9 mouse cellular contexts compared by ENCODE assay signal in the genomic region with DNA sequence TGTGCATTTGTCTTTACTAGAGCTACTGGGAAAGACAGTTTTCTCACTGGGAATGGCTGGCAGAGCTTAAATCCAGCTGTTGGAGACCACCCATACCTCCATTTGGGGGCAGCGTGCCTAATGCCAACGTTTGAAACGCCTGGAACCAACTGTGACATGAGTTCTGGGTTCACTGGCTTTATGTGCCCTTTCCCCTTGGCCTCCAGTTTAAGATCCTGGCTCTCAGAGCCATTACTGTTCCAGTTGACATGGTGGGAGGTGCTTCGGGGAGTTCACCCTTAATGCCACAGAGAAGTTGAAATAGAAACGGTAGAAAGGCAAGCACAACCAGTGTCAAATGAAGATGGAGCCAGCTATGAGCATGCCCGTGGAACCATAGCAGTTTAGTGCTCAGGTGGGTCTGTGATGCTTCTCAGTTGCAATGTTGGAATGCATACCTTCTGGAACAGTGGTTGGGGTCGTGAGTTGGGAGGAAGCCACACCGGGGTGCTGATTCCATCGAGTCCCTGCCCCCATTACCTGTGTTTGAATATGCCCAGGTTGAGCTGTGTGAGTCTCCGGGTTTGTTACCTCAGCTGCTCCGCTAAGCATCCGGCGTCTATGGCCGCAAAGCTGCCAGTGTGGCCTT. TPM values are rescaled to one million over a fixed set of nuclear protein-coding genes. Genes with fewer than 3 reads are reported as not detected.
DNase-seq lines count a peak whose midpoint lies in the region; ATAC-seq and TF ChIP-seq lines count a peak whose summit lies in the region.
"Had no signal": no experiment of that assay in that cellular context is flagged by ENCODE, and none has a peak within 500 bp of the region (broad histone marks: within the 10 kb centered on the region; RNA-seq: fewer than 3 reads in every experiment).

No protein-coding gene starts in this region.

- TF ChIP-seq CTCF in left cerebral cortex, adult 2 months (IDR thresholded peaks at IDR 0.05), result no peak

- no peak for ATAC-seq in embryonic facial prominence, embryonic 12.5 days (ENCODE audit: insufficient number of reproducible peaks, insufficient read depth, low FRiP score, low TSS enrichment)
- ATAC-seq in hindbrain, embryonic 16.5 days, result 0 out of 2 replicates have a peak, but pooled peaks have one; percentile 0
- ATAC-seq in megakaryocyte-erythroid progenitor cell, adult 5-6 weeks (replicated peaks; ENCODE audit: low FRiP score, low TSS enrichment, poor library complexity, severe bottlenecking), result no peak

- no peak overlapping the region for H3ac ChIP-seq in myocyte (ENCODE audit: control insufficient read depth, insufficient read length)

- peak overlapping the region; percentile 89 for H3K4me2 ChIP-seq in embryonic facial prominence, embryonic 12.5 days (replicated peaks)
- peak overlapping the region; percentile 94 for H3K4me2 ChIP-seq in hindbrain, embryonic 16.5 days (ENCODE audit: low read length)
- H3K4me2 ChIP-seq in myocyte (ENCODE audit: low read depth), result peak overlapping the region; percentile 71

- no peak for TF ChIP-seq POLR2A in myocyte (IDR thresholded peaks at IDR 0.05; ENCODE audit: insufficient read length, low read depth)

- intact Hi-C loops in left cerebral cortex, adult 2 months (cut with DNase I), result loop anchor here (2.0 kb wide), 1 partner anchor 19 kb away; a partner anchor contains a TSS
- intact Hi-C loops in left cerebral cortex, postnatal 10 days (cut with DNase I), result no loop called here

- peaks cover 30% of the 10 kb centered on the region for H3K4me1 ChIP-seq in embryonic facial prominence, embryonic 12.5 days
- H3K4me1 ChIP-seq in hindbrain, embryonic 16.5 days (ENCODE audit: control insufficient read depth, insufficient read depth, low read depth, low read length), result peaks cover 46% of the 10 kb centered on the region

- H3K36me3 ChIP-seq in embryonic facial prominence, embryonic 12.5 days, result peaks cover 39% of the 10 kb centered on the region
- H3K36me3 ChIP-seq in hindbrain, embryonic 16.5 days (ENCODE audit: control insufficient read depth, insufficient read depth, low read length), result peaks cover 2% of the 10 kb centered on the region
- no peaks in the 10 kb centered on the region for H3K36me3 ChIP-seq in myocyte (ENCODE audit: control insufficient read depth, insufficient read depth)

- H3K9ac ChIP-seq in embryonic facial prominence, embryonic 12.5 days, result peak overlapping the region; percentile 84
- peak overlapping the region; percentile 78 for H3K9ac ChIP-seq in hindbrain, embryonic 16.5 days (ENCODE audit: low read depth, low read length)

- 11% methylated on average over 14 of the region's 14 CpGs for WGBS in embryonic facial prominence, embryonic 12.5 days
- 4% methylated on average over 14 of the region's 14 CpGs for WGBS in hindbrain, embryonic 16.5 days

- H3K4me3 ChIP-seq in left cerebral cortex, adult 2 months, result peak overlapping the region; percentile 94
- H3K4me3 ChIP-seq in embryonic facial prominence, embryonic 12.5 days, result peak overlapping the region; percentile 68
- H3K4me3 ChIP-seq in hindbrain, embryonic 16.5 days (ENCODE audit: low read length), result peak overlapping the region; percentile 66
- peak overlapping the region; percentile 14 for H3K4me3 ChIP-seq in myocyte

- H3K79me2 ChIP-seq in myocyte (ENCODE audit: control insufficient read depth, insufficient read depth), result no peaks in the 10 kb centered on the region

- no peak for DNase-seq in left cerebral cortex, adult 2 months (ENCODE audit: extremely low spot score in 1 of 2, low spot score in 2 of 2)
- DNase-seq in left cerebral cortex, postnatal 10 days (ENCODE audit: extremely low spot score in 1 of 2, low spot score in 2 of 2), result no peak
- no peak for DNase-seq in frontal cortex, postnatal 14 days (ENCODE audit: low spot score in 2 of 2)
- no peak for DNase-seq in B cell, adult 2 months

- H3K27me3 ChIP-seq in embryonic facial prominence, embryonic 12.5 days, result no peaks in the 10 kb centered on the region
- H3K27me3 ChIP-seq in hindbrain, embryonic 16.5 days (replicated peaks; ENCODE audit: control insufficient read depth, insufficient read depth, low read length), result no peaks in the 10 kb centered on the region
- no peaks in the 10 kb centered on the region for H3K27me3 ChIP-seq in myocyte (ENCODE audit: control insufficient read depth, insufficient read depth, insufficient read length)

- no peaks in the 10 kb centered on the region for H3K9me3 ChIP-seq in embryonic facial prominence, embryonic 12.5 days
- H3K9me3 ChIP-seq in hindbrain, embryonic 16.5 days (ENCODE audit: control insufficient read depth, low read length), result no peaks in the 10 kb centered on the region

- peak overlapping the region; percentile 99 for H3K27ac ChIP-seq in left cerebral cortex, adult 2 months
- H3K27ac ChIP-seq in embryonic facial prominence, embryonic 12.5 days, result peak overlapping the region; percentile 92
- H3K27ac ChIP-seq in hindbrain, embryonic 16.5 days (ENCODE audit: low read depth, low read length), result peak overlapping the region; percentile 92

TF ChIP-seq in myocyte, 11 proteins besides CTCF, POLR2A, EP300 and RAD21:
- TF ChIP-seq REST (IDR thresholded peaks at IDR 0.05; ENCODE audit: insufficient read depth, insufficient read length) (no peak), POLR2AphosphoS2 (IDR thresholded peaks at IDR 0.05; ENCODE audit: insufficient read length, low read depth) (peak; percentile 12)

RNA-seq across cellular contexts. Expression of a gene that starts 0.6 kb away (rescaled TPM):
- total RNA-seq in left cerebral cortex, adult 2 months (2021), result 10 to 100 TPM; 77.6 to 80.2 TPM
- total RNA-seq in left cerebral cortex, postnatal 10 days (2021), result 100 to 1,000 TPM in 1 of 2 experiments, 10 to 100 TPM in 1; 91.9 to 103 TPM
- polyA plus RNA-seq in embryonic facial prominence, embryonic 12.5 days (2016; fragmentation: Nextera tagmentation; extraction: Ambion mirVana), result 1.1 and 1.3 TPM in 2 replicates
- polyA plus RNA-seq in hindbrain, embryonic 16.5 days (2015; fragmentation: Nextera tagmentation; extraction: Ambion mirVana), result 4.4 and 4.9 TPM in 2 replicates
- 5.1 TPM for polyA plus RNA-seq in myocyte (2012; fragmentation: generic; extraction: Trizol)
- total RNA-seq in megakaryocyte-erythroid progenitor cell, adult 5-6 weeks (2014; fragmentation: Nextera tagmentation), result not detected in 2 replicates
- total RNA-seq in megakaryocyte-erythroid progenitor cell, adult 5-6 weeks (2017), result not detected in 2 replicates

RNA-seq across cellular contexts. Expression of a gene that starts 18.6 kb away (rescaled TPM):
- 10 to 100 TPM; 61.2 to 66.2 TPM for total RNA-seq in left cerebral cortex, adult 2 months (2021)
- total RNA-seq in left cerebral cortex, postnatal 10 days (2021), result 10 to 100 TPM; 70.6 to 73.0 TPM
- 68.3 and 73.0 TPM in 2 replicates for polyA plus RNA-seq in embryonic facial prominence, embryonic 12.5 days (2016; fragmentation: Nextera tagmentation; extraction: Ambion mirVana)
- 15.8 and 25.0 TPM in 2 replicates for polyA plus RNA-seq in hindbrain, embryonic 16.5 days (2015; fragmentation: Nextera tagmentation; extraction: Ambion mirVana)
- polyA plus RNA-seq in myocyte (2012; fragmentation: generic; extraction: Trizol), result 29.1 TPM
- 61.4 and 80.6 TPM in 2 replicates for total RNA-seq in megakaryocyte-erythroid progenitor cell, adult 5-6 weeks (2014; fragmentation: Nextera tagmentation)
- total RNA-seq in megakaryocyte-erythroid progenitor cell, adult 5-6 weeks (2017), result 67.7 and 82.4 TPM in 2 replicates

RNA-seq across cellular contexts. Expression of a gene that starts 24.4 kb away (rescaled TPM):
- total RNA-seq in left cerebral cortex, adult 2 months (2021), result 100 to 1,000 TPM; 303 to 325 TPM
- 100 to 1,000 TPM; 350 to 366 TPM for total RNA-seq in left cerebral cortex, postnatal 10 days (2021)
- polyA plus RNA-seq in embryonic facial prominence, embryonic 12.5 days (2016; fragmentation: Nextera tagmentation; extraction: Ambion mirVana), result 383 and 387 TPM in 2 replicates
- polyA plus RNA-seq in hindbrain, embryonic 16.5 days (2015; fragmentation: Nextera tagmentation; extraction: Ambion mirVana), result 482 and 556 TPM in 2 replicates
- 165 TPM for polyA plus RNA-seq in myocyte (2012; fragmentation: generic; extraction: Trizol)
- total RNA-seq in megakaryocyte-erythroid progenitor cell, adult 5-6 weeks (2014; fragmentation: Nextera tagmentation), result 0.84 TPM in 1 of 2 replicates, not detected in the other
- 2.4 TPM in 1 of 2 replicates, not detected in the other for total RNA-seq in megakaryocyte-erythroid progenitor cell, adult 5-6 weeks (2017)

RNA-seq across cellular contexts. Expression of a gene that starts 36.9 kb away (rescaled TPM):
- 1 to 10 TPM in 1 of 2 experiments, under 1 TPM in 1; 0.95 to 1.3 TPM for total RNA-seq in left cerebral cortex, adult 2 months (2021)
- under 1 TPM; 0.58 to 0.87 TPM for total RNA-seq in left cerebral cortex, postnatal 10 days (2021)
- 0.08 and 0.11 TPM in 2 replicates for polyA plus RNA-seq in embryonic facial prominence, embryonic 12.5 days (2016; fragmentation: Nextera tagmentation; extraction: Ambion mirVana)
- 0.14 and 0.38 TPM in 2 replicates for polyA plus RNA-seq in hindbrain, embryonic 16.5 days (2015; fragmentation: Nextera tagmentation; extraction: Ambion mirVana)
- not detected for polyA plus RNA-seq in myocyte (2012; fragmentation: generic; extraction: Trizol)
- not detected in 2 replicates for total RNA-seq in megakaryocyte-erythroid progenitor cell, adult 5-6 weeks (2014; fragmentation: Nextera tagmentation)
- not detected in 2 replicates for total RNA-seq in megakaryocyte-erythroid progenitor cell, adult 5-6 weeks (2017)

RNA-seq across cellular contexts. Expression of a gene that starts 48.5 kb away (rescaled TPM):
- total RNA-seq in left cerebral cortex, adult 2 months (2021), result not detected
- total RNA-seq in left cerebral cortex, postnatal 10 days (2021), result under 1 TPM; 0.71 to 0.73 TPM
- polyA plus RNA-seq in embryonic facial prominence, embryonic 12.5 days (2016; fragmentation: Nextera tagmentation; extraction: Ambion mirVana), result not detected in 2 replicates
- 1.1 and 1.4 TPM in 2 replicates for polyA plus RNA-seq in hindbrain, embryonic 16.5 days (2015; fragmentation: Nextera tagmentation; extraction: Ambion mirVana)
- not detected for polyA plus RNA-seq in myocyte (2012; fragmentation: generic; extraction: Trizol)
- not detected in 2 replicates for total RNA-seq in megakaryocyte-erythroid progenitor cell, adult 5-6 weeks (2014; fragmentation: Nextera tagmentation)
- not detected in 2 replicates for total RNA-seq in megakaryocyte-erythroid progenitor cell, adult 5-6 weeks (2017)
- total RNA-seq: left cerebral cortex, postnatal 25 days had no signal

Comparison
In these comparisons a context has a peak if more than half of its experiments do, and no peak if none do; other contexts are left out.
1. H3K4me3 ChIP-seq: peak in every context shown above with its lines; median percentile 94 in left cerebral cortex, adult 2 months; 68 in embryonic facial prominence, embryonic 12.5 days; 66 in hindbrain, embryonic 16.5 days; 14 in myocyte.
2. RNA of a gene that starts 0.6 kb away (total RNA-seq): 91.9 to 103 TPM in left cerebral cortex, postnatal 10 days and 77.6 to 80.2 TPM in left cerebral cortex, adult 2 months; not detected in megakaryocyte-erythroid progenitor cell, adult 5-6 weeks; every median in the first group is over 10 times any median in the second.
3. RNA of a gene that starts 24.4 kb away (total RNA-seq): 350 to 366 TPM in left cerebral cortex, postnatal 10 days and 303 to 325 TPM in left cerebral cortex, adult 2 months; 0.84 to 2.4 TPM in megakaryocyte-erythroid progenitor cell, adult 5-6 weeks; every median in the first group is over 10 times any median in the second.
4. Peak in every context shown above with its lines, with median percentiles within 50 percentile points of each other: H3K27ac ChIP-seq and H3K4me2 ChIP-seq.